7 mouse cellular contexts compared by ENCODE assay signal in the genomic region with DNA sequence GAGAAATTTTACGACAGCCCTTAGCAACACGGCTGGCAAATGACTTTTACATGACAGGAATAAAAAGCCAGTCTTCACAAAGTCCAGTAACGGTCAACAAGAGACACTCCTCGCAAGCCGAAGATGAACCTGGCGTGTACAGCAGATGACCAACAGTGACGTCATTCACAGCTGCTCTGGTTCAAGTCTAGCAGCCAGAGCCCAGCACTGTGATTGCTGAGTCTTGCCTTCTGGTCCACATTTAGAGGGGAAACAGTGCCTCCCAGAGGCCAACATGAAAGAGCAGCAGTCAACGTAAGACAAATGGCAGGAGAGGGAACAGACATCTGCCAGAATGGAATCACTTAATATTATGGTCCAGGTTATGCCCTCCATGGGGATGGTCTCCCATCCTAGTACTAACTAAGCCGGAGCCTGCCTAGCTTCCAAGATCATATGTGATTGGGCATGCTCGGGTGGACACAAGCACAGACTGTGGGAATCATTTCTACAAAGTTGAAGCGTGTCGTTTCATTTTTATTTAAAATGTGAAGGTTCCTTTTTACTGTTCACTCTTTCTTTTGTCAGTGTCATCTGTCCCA. TPM values are rescaled to one million over a fixed set of nuclear protein-coding genes. Genes with fewer than 3 reads are reported as not detected.
DNase-seq lines count a peak whose midpoint lies in the region; ATAC-seq lines count a peak whose summit lies in the region.

No protein-coding gene starts in this region.

- H3K4me1 ChIP-seq in midbrain, embryonic 10.5 days: peaks cover 1% of the 10 kb centered on the region; the same call in 1 of the 2 replicates

- peak; percentile 77 to 85 for DNase-seq in cerebellum, postnatal 14 days
- DNase-seq in gastrocnemius, postnatal 14 days: peak; percentile 82
- peak; percentile 47 to 77 for DNase-seq in left cerebral cortex, postnatal 10 days (ENCODE audit: extremely low spot score in 1 of 2, low spot score in 2 of 2)
- peak; percentile 58 for DNase-seq in midbrain, embryonic 10.5 days (ENCODE audit: low spot score)
- peak; percentile 96 for DNase-seq in skeletal muscle tissue, adult 2 months (ENCODE audit: low read depth, low spot score)

- WGBS in midbrain, embryonic 10.5 days: 60% methylated on average over 12 of the region's 12 CpGs

- H3K36me3 ChIP-seq in midbrain, embryonic 10.5 days: no peaks in the 10 kb centered on the region

- peaks cover 3% of the 10 kb centered on the region; the same call in 1 of the 2 replicates for H3K27me3 ChIP-seq in midbrain, embryonic 10.5 days (ENCODE audit: low read depth, poor library complexity, severe bottlenecking)

- no peak overlapping the region for H3K4me3 ChIP-seq in midbrain, embryonic 10.5 days

- peak; percentile 96 for ATAC-seq in activated CD4-positive, CD25-positive, alpha-beta regulatory T cell, adult 4 months
- peak; percentile 88 for ATAC-seq in inflammation-experienced regulatory T-cells, adult 6 months

- no peak overlapping the region for H3K27ac ChIP-seq in midbrain, embryonic 10.5 days (replicated peaks)

- intact Hi-C loops in gastrocnemius, postnatal 14 days (cut with DNase I; ENCODE audit: low total_unique reads): loop anchor here (5.0 kb wide), 1 partner anchor 156 kb away; a partner anchor contains a TSS
- intact Hi-C loops in left cerebral cortex, postnatal 10 days (cut with DNase I): loop anchor here (10.0 kb wide), 1 partner anchor 153 kb away; a partner anchor contains a TSS

- no peaks in the 10 kb centered on the region for H3K9me3 ChIP-seq in midbrain, embryonic 10.5 days (replicated peaks)

RNA-seq across cellular contexts. Expression of a gene that starts 19.8 kb away (rescaled TPM):
- 10 to 100 TPM; 31.3 to 33.8 TPM for polyA plus RNA-seq in activated CD4-positive, CD25-positive, alpha-beta regulatory T cell, adult 4 months (2017; shearing (Covaris generic))
- 10 to 100 TPM; 53.9 to 61.5 TPM for total RNA-seq in gastrocnemius, postnatal 14 days (2021)
- 10 to 100 TPM; 31.3 to 36.7 (median 34.4) TPM for polyA plus RNA-seq in inflammation-experienced regulatory T-cells, adult 6 months (2017; shearing (Covaris generic))
- 10 to 100 TPM; 59.2 to 61.9 TPM for total RNA-seq in left cerebral cortex, postnatal 10 days (2021)
- polyA plus RNA-seq in midbrain, embryonic 10.5 days (2016; fragmentation: Nextera tagmentation; extraction: Ambion mirVana): 38.7 and 39.0 TPM in 2 replicates

RNA-seq across cellular contexts. Expression of a gene that starts 34.4 kb away (rescaled TPM):
- 100 to 1,000 TPM; 204 to 221 TPM for polyA plus RNA-seq in activated CD4-positive, CD25-positive, alpha-beta regulatory T cell, adult 4 months (2017; shearing (Covaris generic))
- total RNA-seq in gastrocnemius, postnatal 14 days (2021): 10 to 100 TPM; 54.5 to 55.8 TPM
- 100 to 1,000 TPM; 225 to 265 (median 245) TPM for polyA plus RNA-seq in inflammation-experienced regulatory T-cells, adult 6 months (2017; shearing (Covaris generic))
- total RNA-seq in left cerebral cortex, postnatal 10 days (2021): 100 to 1,000 TPM; 177 to 178 TPM
- polyA plus RNA-seq in midbrain, embryonic 10.5 days (2016; fragmentation: Nextera tagmentation; extraction: Ambion mirVana): 273 and 281 TPM in 2 replicates
